ENCODE assay signal across 23 mouse cellular contexts in genomic region chr5:75500654-75501416, GRCm38 (mm10).
DNase-seq lines count a peak whose midpoint lies in the region; ATAC-seq and TF ChIP-seq lines count a peak whose summit lies in the region.
"Had no signal": no experiment of that assay in that cellular context is flagged by ENCODE, and none has a peak within 500 bp of the region (broad histone marks: within the 10 kb centered on the region; RNA-seq: fewer than 3 reads in every experiment).

No protein-coding gene starts in this region.

- no peaks in the 10 kb centered on the region for H3K4me1 ChIP-seq in heart, embryonic 12.5 days (replicated peaks)
- H3K4me1 ChIP-seq in lung, embryonic 16.5 days (replicated peaks; ENCODE audit: control insufficient read depth, insufficient read depth, low read length), result peaks cover 3% of the 10 kb centered on the region; the same call in 1 of the 2 replicates
- H3K4me1 ChIP-seq in lung, adult 2 months (ENCODE audit: control insufficient read depth, insufficient read depth, low read length), result no peaks in the 10 kb centered on the region; the same call in 1 of the 2 replicates
- H3K4me1 ChIP-seq: hindbrain, embryonic 15.5 days had no signal

- no peaks in the 10 kb centered on the region for H3K27me3 ChIP-seq in heart, embryonic 12.5 days (replicated peaks)
- H3K27me3 ChIP-seq in lung, embryonic 16.5 days (ENCODE audit: control insufficient read depth, insufficient read depth, low read depth, low read length), result peaks cover 4% of the 10 kb centered on the region; the same call in 1 of the 2 replicates
- no peaks in the 10 kb centered on the region for H3K27me3 ChIP-seq in Patski
- H3K27me3 ChIP-seq: hindbrain, embryonic 15.5 days had no signal

- ATAC-seq in heart, embryonic 12.5 days (ENCODE audit: insufficient number of reproducible peaks, low FRiP score), result no peak
- peak; percentile 89 for ATAC-seq in lung, embryonic 16.5 days (ENCODE audit: low read depth)
- peak; percentile 61 for ATAC-seq in Patski
- ATAC-seq: CD4-positive, CD25-positive, alpha-beta regulatory T cell, adult 4 months; forebrain, embryonic 14.5 days had no signal

- H3K9me3 ChIP-seq in heart, embryonic 12.5 days (replicated peaks), result no peaks in the 10 kb centered on the region
- H3K9me3 ChIP-seq in lung, embryonic 16.5 days (ENCODE audit: control insufficient read depth, low read length), result no peaks in the 10 kb centered on the region
- H3K9me3 ChIP-seq: hindbrain, embryonic 10.5 days; hindbrain, embryonic 15.5 days had no signal

- in situ Hi-C loops in Patski (cut with MboI; ENCODE audit: low pct_unique_long_range_greater_than_20kb), result no loop called here

- no peaks in the 10 kb centered on the region for H3K36me3 ChIP-seq in heart, embryonic 12.5 days
- no peaks in the 10 kb centered on the region for H3K36me3 ChIP-seq in lung, embryonic 16.5 days (ENCODE audit: control insufficient read depth, insufficient read depth, low read length)
- H3K36me3 ChIP-seq: hindbrain, embryonic 10.5 days; hindbrain, embryonic 15.5 days had no signal

- 59% methylated on average over 8 of the region's 8 CpGs for WGBS in heart, embryonic 12.5 days
- 58% methylated on average over 8 of the region's 8 CpGs for WGBS in lung, embryonic 16.5 days
- WGBS in lung, adult 2 months, result 56% methylated on average over 8 of the region's 8 CpGs

- POLR2A ChIA-PET in Patski (lab: Charles Lee), result no interaction called here

- H3K4me2 ChIP-seq in heart, embryonic 12.5 days, result no peak overlapping the region
- no peak overlapping the region for H3K4me2 ChIP-seq in lung, embryonic 16.5 days (ENCODE audit: low read depth, low read length)
- H3K4me2 ChIP-seq: heart, embryonic 11.5 days; hindbrain, embryonic 15.5 days had no signal

- no peak for TF ChIP-seq CTCF in lung, adult 2 months (IDR thresholded peaks at IDR 0.05; ENCODE audit: insufficient read depth, low read length)
- TF ChIP-seq CTCF in Patski (IDR thresholded peaks at IDR 0.05), result no peak

- H3K9ac ChIP-seq in heart, embryonic 12.5 days, result no peak overlapping the region
- H3K9ac ChIP-seq in lung, embryonic 16.5 days (ENCODE audit: low read length), result no peak overlapping the region
- H3K9ac ChIP-seq: hindbrain, embryonic 15.5 days; liver, embryonic 14.5 days had no signal

- CTCF ChIA-PET in Patski (lab: Charles Lee), result no interaction called here

- no peak overlapping the region for H3K4me3 ChIP-seq in heart, embryonic 12.5 days
- no peak overlapping the region for H3K4me3 ChIP-seq in lung, embryonic 16.5 days (ENCODE audit: low read length)
- no peak overlapping the region for H3K4me3 ChIP-seq in lung, adult 2 months (replicated peaks; ENCODE audit: extremely low read depth, low read depth, low read length)
- H3K4me3 ChIP-seq: gastrocnemius, adult 2 months; hindbrain, embryonic 10.5 days; hindbrain, embryonic 15.5 days had no signal

- peak; percentile 4 to 8 for DNase-seq in heart, adult 9 months (ENCODE audit: low spot score in 2 of 2)
- no peak for DNase-seq in lung, adult 2 months
- peak; percentile 31 for DNase-seq in Patski (ENCODE audit: low read depth, low spot score)
- peak; percentile 12 for DNase-seq in telencephalon, adult 2 months (ENCODE audit: low read depth, low spot score)
- no peak for DNase-seq in layer of hippocampus, postnatal 14 days (ENCODE audit: low spot score in 2 of 2)
- DNase-seq: adrenal gland, adult 8-10 months; cerebellum, adult 8-10 months; cerebellum, postnatal 25 days; gastrocnemius, adult 2 months; gastrocnemius, postnatal 36 days; kidney, adult 18-20 months; kidney, postnatal 4 days; liver; midbrain, embryonic 14.5 days; thymus, postnatal 4 days had no signal

- H3K27ac ChIP-seq in heart, embryonic 12.5 days (ENCODE audit: poor library complexity, severe bottlenecking), result no peak overlapping the region
- no peak overlapping the region for H3K27ac ChIP-seq in lung, embryonic 16.5 days (ENCODE audit: low read length)
- H3K27ac ChIP-seq: gastrocnemius, adult 2 months; hindbrain, embryonic 10.5 days; hindbrain, embryonic 15.5 days; liver, embryonic 14.5 days had no signal

- no peak for TF ChIP-seq POLR2A in lung, adult 2 months (IDR thresholded peaks at IDR 0.05; ENCODE audit: borderline replicate concordance, extremely low read depth, low read depth, low read length)

Comparison
In these comparisons a context has a peak if more than half of its experiments do, and no peak if none do; other contexts are left out.
1. DNase-seq: peak in heart, adult 9 months (2 of 2), Patski (single experiment) and telencephalon, adult 2 months (single experiment); none in lung, adult 2 months (single experiment) and layer of hippocampus, postnatal 14 days (0 of 2).